Mouse (Mus musculus): ENCODE measurements at regions not wholly inside any gene's neighbourhood (a gene's known extent, or its start where the extent isn't known, plus 50 kb on each side); places are given as distances from the start of the nearest gene placed in this dataset.

- H3K4me3 ChIP-seq (ENCODE audit: extremely low read depth, insufficient read depth, insufficient read length), result no peak overlapping the region
- no peaks in the 10 kb centered on the region for H3K27me3 ChIP-seq (ENCODE audit: control insufficient read depth, insufficient read depth, low read length)
- no peaks in the 10 kb centered on the region for H3K36me3 ChIP-seq (ENCODE audit: control insufficient read depth, insufficient read depth, low read length)
- no peaks in the 10 kb centered on the region for H3K4me1 ChIP-seq (ENCODE audit: control insufficient read depth, insufficient read depth, insufficient read length)
- DNase-seq (ENCODE audit: low read depth in 1 of 2, low spot score in 2 of 2), result no peak
- no peak overlapping the region for H3K27ac ChIP-seq (ENCODE audit: insufficient read depth, low read length)
- TF ChIP-seq CTCF (IDR thresholded peaks at IDR 0.05; ENCODE audit: extremely low read depth, insufficient read depth, insufficient read length, insufficient replicate concordance) (no peak), POLR2A (IDR thresholded peaks at IDR 0.05; ENCODE audit: low read depth, low read length) (no peak)
- WGBS, result 85% methylated on average over 7 of the region's 7 CpGs
These were observed 441.4 kb upstream of the Slc30a5 start for GRCm38 (mm10) chr13:101274470-101275141.

- WGBS, result 90% methylated on average over 7 of the region's 7 CpGs
- TF ChIP-seq CTCF (IDR thresholded peaks at IDR 0.05; ENCODE audit: extremely low read depth, insufficient read depth, insufficient read length, insufficient replicate concordance) (no peak), POLR2A (IDR thresholded peaks at IDR 0.05; ENCODE audit: low read depth, low read length) (no peak)
- Histone ChIP-seq H3K27me3 (ENCODE audit: control insufficient read depth, insufficient read depth, low read length) (no peaks in the 10 kb centered on the region), H3K4me3 (ENCODE audit: extremely low read depth, insufficient read depth, insufficient read length) (no peak overlapping the region), H3K4me1 (ENCODE audit: control insufficient read depth, insufficient read depth, insufficient read length) (no peaks in the 10 kb centered on the region), H3K27ac (ENCODE audit: insufficient read depth, low read length) (no peak overlapping the region), H3K36me3 (ENCODE audit: control insufficient read depth, insufficient read depth, low read length) (no peaks in the 10 kb centered on the region)
- no peak for DNase-seq (ENCODE audit: low read depth in 1 of 2, low spot score in 2 of 2)
These were observed 440.1 kb upstream of the Slc30a5 start for GRCm38 (mm10) chr13:101273321-101273720.

GRCm38 (mm10) chr13:101253698-101254468 lies 420.7 kb upstream of the Slc30a5 start:
- no peaks in the 10 kb centered on the region for H3K27me3 ChIP-seq (ENCODE audit: control insufficient read depth, insufficient read depth, low read length)
- TF ChIP-seq POLR2A (IDR thresholded peaks at IDR 0.05; ENCODE audit: low read depth, low read length) (no peak), CTCF (IDR thresholded peaks at IDR 0.05; ENCODE audit: extremely low read depth, insufficient read depth, insufficient read length, insufficient replicate concordance) (no peak)
- 81% methylated on average over 5 of the region's 5 CpGs for WGBS
- no peak overlapping the region for H3K4me3 ChIP-seq (ENCODE audit: extremely low read depth, insufficient read depth, insufficient read length)
- H3K4me1 ChIP-seq (ENCODE audit: control insufficient read depth, insufficient read depth, insufficient read length), result no peaks in the 10 kb centered on the region
- H3K27ac ChIP-seq (ENCODE audit: insufficient read depth, low read length), result no peak overlapping the region
- no peaks in the 10 kb centered on the region for H3K36me3 ChIP-seq (ENCODE audit: control insufficient read depth, insufficient read depth, low read length)
- DNase-seq (ENCODE audit: low read depth in 1 of 2, low spot score in 2 of 2), result no peak

- 73% methylated on average over 5 of the region's 5 CpGs for WGBS
- TF ChIP-seq POLR2A (IDR thresholded peaks at IDR 0.05; ENCODE audit: low read depth, low read length), result no peak
- no peak for TF ChIP-seq CTCF (IDR thresholded peaks at IDR 0.05; ENCODE audit: extremely low read depth, insufficient read depth, insufficient read length, insufficient replicate concordance)
These were observed 416.1 kb upstream of the Slc30a5 start for GRCm38 (mm10) chr13:101249369-101249768.

GRCm38 (mm10) chr13:101244326-101244725 lies 411.1 kb upstream of the Slc30a5 start:
- Histone ChIP-seq H3K27ac (ENCODE audit: insufficient read depth, low read length) (no peak overlapping the region), H3K27me3 (ENCODE audit: control insufficient read depth, insufficient read depth, low read length) (no peaks in the 10 kb centered on the region), H3K36me3 (ENCODE audit: control insufficient read depth, insufficient read depth, low read length) (no peaks in the 10 kb centered on the region), H3K4me3 (ENCODE audit: extremely low read depth, insufficient read depth, insufficient read length) (no peak overlapping the region), H3K4me1 (ENCODE audit: control insufficient read depth, insufficient read depth, insufficient read length) (no peaks in the 10 kb centered on the region)
- no peak for TF ChIP-seq POLR2A (IDR thresholded peaks at IDR 0.05; ENCODE audit: low read depth, low read length)
- TF ChIP-seq CTCF (IDR thresholded peaks at IDR 0.05; ENCODE audit: extremely low read depth, insufficient read depth, insufficient read length, insufficient replicate concordance), result no peak
- no peak for DNase-seq (ENCODE audit: low read depth in 1 of 2, low spot score in 2 of 2)
- 93% methylated on average over 3 of the region's 3 CpGs for WGBS

More at GRCm38 (mm10) chr13:101249369-101249768, 416.1 kb upstream of the Slc30a5 start:
- Histone ChIP-seq H3K27ac (ENCODE audit: insufficient read depth, low read length) (no peak overlapping the region), H3K4me3 (ENCODE audit: extremely low read depth, insufficient read depth, insufficient read length) (no peak overlapping the region), H3K27me3 (ENCODE audit: control insufficient read depth, insufficient read depth, low read length) (no peaks in the 10 kb centered on the region), H3K4me1 (ENCODE audit: control insufficient read depth, insufficient read depth, insufficient read length) (no peaks in the 10 kb centered on the region), H3K36me3 (ENCODE audit: control insufficient read depth, insufficient read depth, low read length) (no peaks in the 10 kb centered on the region)
- DNase-seq (ENCODE audit: low read depth in 1 of 2, low spot score in 2 of 2), result no peak

- TF ChIP-seq CTCF (IDR thresholded peaks at IDR 0.05; ENCODE audit: extremely low read depth, insufficient read depth, insufficient read length, insufficient replicate concordance), result no peak
- no peak for TF ChIP-seq POLR2A (IDR thresholded peaks at IDR 0.05; ENCODE audit: low read depth, low read length)
- H3K4me1 ChIP-seq (ENCODE audit: control insufficient read depth, insufficient read depth, insufficient read length), result no peaks in the 10 kb centered on the region
- H3K36me3 ChIP-seq (ENCODE audit: control insufficient read depth, insufficient read depth, low read length), result no peaks in the 10 kb centered on the region
- H3K27me3 ChIP-seq (ENCODE audit: control insufficient read depth, insufficient read depth, low read length), result no peaks in the 10 kb centered on the region
- no peak overlapping the region for H3K4me3 ChIP-seq (ENCODE audit: extremely low read depth, insufficient read depth, insufficient read length)
- DNase-seq (ENCODE audit: low read depth in 1 of 2, low spot score in 2 of 2), result no peak
- H3K27ac ChIP-seq (ENCODE audit: insufficient read depth, low read length), result no peak overlapping the region
These were observed 405.6 kb upstream of the Slc30a5 start for GRCm38 (mm10) chr13:101238860-101239259.

GRCm38 (mm10) chr13:101237035-101237434 lies 403.8 kb upstream of the Slc30a5 start:
- no peaks in the 10 kb centered on the region for H3K36me3 ChIP-seq (ENCODE audit: control insufficient read depth, insufficient read depth, low read length)
- WGBS, result 84% methylated on average over 10 of the region's 10 CpGs
- DNase-seq (ENCODE audit: low read depth in 1 of 2, low spot score in 2 of 2), result no peak
- no peaks in the 10 kb centered on the region for H3K4me1 ChIP-seq (ENCODE audit: control insufficient read depth, insufficient read depth, insufficient read length)
- no peaks in the 10 kb centered on the region for H3K27me3 ChIP-seq (ENCODE audit: control insufficient read depth, insufficient read depth, low read length)
- TF ChIP-seq POLR2A (IDR thresholded peaks at IDR 0.05; ENCODE audit: low read depth, low read length) (no peak), CTCF (IDR thresholded peaks at IDR 0.05; ENCODE audit: extremely low read depth, insufficient read depth, insufficient read length, insufficient replicate concordance) (no peak)
- H3K27ac ChIP-seq (ENCODE audit: insufficient read depth, low read length), result no peak overlapping the region
- H3K4me3 ChIP-seq (ENCODE audit: extremely low read depth, insufficient read depth, insufficient read length), result no peak overlapping the region

All from spleen, adult 2 months (tissue).